Mouse (Mus musculus): Measurements from ENCODE around the gene Zdhhc13. TPM values are rescaled to one million over a fixed set of nuclear protein-coding genes. Genes with fewer than 3 reads are reported as not detected.

The Zdhhc13 gene
- polyA plus RNA-seq, 1 experiment from 2014 or later, result 34.6 TPM

- no peaks in the 10 kb centered on the region for H3K36me3 ChIP-seq (ENCODE audit: control insufficient read depth, insufficient read depth, low read length)
- H3K4me2 ChIP-seq (replicated peaks; ENCODE audit: low read depth, low read length), result no peak overlapping the region
- no peak for ATAC-seq (ENCODE audit: insufficient number of reproducible peaks, insufficient read depth, low FRiP score, low read depth)
- H3K9me3 ChIP-seq (ENCODE audit: control insufficient read depth, low read depth, low read length), result no peaks in the 10 kb centered on the region
- 61% methylated on average over 8 of the region's 8 CpGs for WGBS
- no peaks in the 10 kb centered on the region for H3K27me3 ChIP-seq (ENCODE audit: control insufficient read depth, insufficient read depth, low read length)
- H3K4me1 ChIP-seq (ENCODE audit: control insufficient read depth, insufficient read depth, low read length), result no peaks in the 10 kb centered on the region
- H3K27ac ChIP-seq (ENCODE audit: low read length), result no peak overlapping the region
- H3K4me3 ChIP-seq (ENCODE audit: low read depth, low read length), result no peak overlapping the region
- H3K9ac ChIP-seq (replicated peaks; ENCODE audit: low read depth, low read length), result no peak overlapping the region
Measured at GRCm38 (mm10) chr7:48777721-48778504, 10.9 kb upstream of the Zdhhc13 start.

DNA sequence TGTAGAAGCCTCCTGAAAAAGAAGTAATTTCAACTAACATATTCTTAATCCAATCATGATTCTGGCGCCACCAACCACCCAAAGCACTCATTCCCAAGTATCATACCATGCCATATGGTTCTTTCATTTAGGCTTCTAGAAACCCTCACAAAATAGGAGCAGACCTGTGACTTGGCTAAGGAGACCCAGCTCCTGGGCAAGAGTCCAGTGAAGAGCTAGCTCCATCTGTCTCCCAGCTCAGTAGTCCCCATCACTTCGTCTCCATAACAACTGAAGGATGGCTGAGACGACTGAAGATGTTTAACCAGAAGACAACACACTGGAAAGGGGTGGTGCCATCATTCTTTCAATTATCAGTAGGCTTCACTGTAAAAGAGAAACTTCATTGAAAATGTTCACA lies 9.7 kb upstream of the Zdhhc13 start:
- H3K4me1 ChIP-seq (ENCODE audit: control insufficient read depth, insufficient read depth, low read length), result no peaks in the 10 kb centered on the region
- no peaks in the 10 kb centered on the region for H3K27me3 ChIP-seq (ENCODE audit: control insufficient read depth, insufficient read depth, low read length)
- no peak overlapping the region for H3K4me3 ChIP-seq (ENCODE audit: low read depth, low read length)
- no peak overlapping the region for H3K9ac ChIP-seq (replicated peaks; ENCODE audit: low read depth, low read length)
- H3K9me3 ChIP-seq (ENCODE audit: control insufficient read depth, low read depth, low read length), result no peaks in the 10 kb centered on the region
- WGBS, result 72% methylated on average over 3 of the region's 3 CpGs
- H3K4me2 ChIP-seq (replicated peaks; ENCODE audit: low read depth, low read length), result no peak overlapping the region
- no peak overlapping the region for H3K27ac ChIP-seq (ENCODE audit: low read length)
- H3K36me3 ChIP-seq (ENCODE audit: control insufficient read depth, insufficient read depth, low read length), result no peaks in the 10 kb centered on the region
- ATAC-seq (ENCODE audit: insufficient number of reproducible peaks, insufficient read depth, low FRiP score, low read depth), result no peak

DNA sequence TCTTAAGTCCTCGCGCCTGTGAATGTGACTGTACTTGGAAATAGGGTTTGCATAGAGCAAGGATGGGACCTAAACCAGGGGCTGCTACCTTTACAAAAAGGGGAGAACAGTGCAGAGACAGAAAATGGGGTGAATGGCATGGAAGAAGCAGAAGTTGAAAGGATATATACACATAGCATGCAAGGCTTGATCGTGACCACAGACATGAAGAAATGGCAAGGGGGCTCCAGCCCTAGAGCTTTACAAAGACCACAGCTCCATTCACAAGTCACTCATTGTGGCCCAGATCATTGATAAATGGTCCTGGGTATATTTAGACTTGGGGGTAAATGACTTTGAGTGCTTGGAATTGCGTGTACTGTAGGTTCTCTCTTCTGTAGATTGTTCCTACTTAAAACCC lies 6.4 kb upstream of the Zdhhc13 start:
- Histone ChIP-seq H3K9me3 (ENCODE audit: control insufficient read depth, low read depth, low read length) (no peaks in the 10 kb centered on the region), H3K27ac (ENCODE audit: low read length) (no peak overlapping the region), H3K4me3 (ENCODE audit: low read depth, low read length) (no peak overlapping the region), H3K4me1 (ENCODE audit: control insufficient read depth, insufficient read depth, low read length) (no peaks in the 10 kb centered on the region), H3K27me3 (ENCODE audit: control insufficient read depth, insufficient read depth, low read length) (no peaks in the 10 kb centered on the region), H3K4me2 (replicated peaks; ENCODE audit: low read depth, low read length) (no peak overlapping the region), H3K9ac (replicated peaks; ENCODE audit: low read depth, low read length) (no peak overlapping the region), H3K36me3 (ENCODE audit: control insufficient read depth, insufficient read depth, low read length) (no peaks in the 10 kb centered on the region)
- no peak for ATAC-seq (ENCODE audit: insufficient number of reproducible peaks, insufficient read depth, low FRiP score, low read depth)
- 87% methylated on average over 4 of the region's 4 CpGs for WGBS

DNA sequence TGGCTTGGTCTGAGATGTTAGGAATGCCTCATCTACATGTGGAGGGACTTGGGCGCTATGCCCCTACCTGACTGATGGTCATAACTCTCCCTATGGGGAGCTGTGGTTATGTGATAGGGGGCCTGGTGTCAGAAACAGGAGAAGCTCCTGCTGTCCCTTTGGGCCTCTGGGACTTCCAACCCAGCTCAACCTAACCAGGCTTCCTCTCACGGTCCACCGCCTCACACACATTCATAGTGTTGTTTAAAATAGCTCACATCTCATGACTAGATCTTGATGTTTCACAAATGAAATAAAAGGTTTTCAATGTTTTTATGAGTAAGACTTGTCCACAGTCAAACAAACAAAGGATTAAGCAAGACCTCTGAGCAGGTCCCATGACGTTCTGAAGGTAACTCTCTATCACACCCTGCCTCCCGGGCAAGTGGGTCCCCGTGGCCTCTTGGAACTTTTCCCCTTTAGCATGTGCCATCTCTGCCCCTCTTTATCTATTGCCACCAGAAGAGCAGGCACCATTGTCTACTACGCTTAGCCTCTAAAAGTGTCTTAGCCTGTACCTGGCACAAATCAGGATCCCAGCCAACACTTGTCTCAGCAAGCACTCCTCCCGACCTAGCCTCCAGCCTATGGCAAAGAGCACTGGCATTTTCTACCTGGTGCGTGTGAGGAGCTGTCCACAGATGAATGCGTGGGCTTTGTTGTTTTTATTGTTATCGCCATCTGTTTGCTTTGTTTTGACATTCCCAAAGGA lies 3.9 kb upstream of the Zdhhc13 start:
- H3K9me3 ChIP-seq (ENCODE audit: control insufficient read depth, low read depth, low read length), result no peaks in the 10 kb centered on the region
- ATAC-seq (ENCODE audit: insufficient number of reproducible peaks, insufficient read depth, low FRiP score, low read depth), result no peak
- H3K36me3 ChIP-seq (ENCODE audit: control insufficient read depth, insufficient read depth, low read length), result no peaks in the 10 kb centered on the region
- no peak overlapping the region for H3K9ac ChIP-seq (replicated peaks; ENCODE audit: low read depth, low read length)
- no peak overlapping the region for H3K27ac ChIP-seq (ENCODE audit: low read length)
- H3K27me3 ChIP-seq (ENCODE audit: control insufficient read depth, insufficient read depth, low read length), result no peaks in the 10 kb centered on the region
- WGBS, result 80% methylated on average over 11 of the region's 11 CpGs
- no peak overlapping the region for H3K4me2 ChIP-seq (replicated peaks; ENCODE audit: low read depth, low read length)
- H3K4me1 ChIP-seq (ENCODE audit: control insufficient read depth, insufficient read depth, low read length), result peaks cover 6% of the 10 kb centered on the region; the same call in 1 of the 2 replicates
- no peak overlapping the region for H3K4me3 ChIP-seq (ENCODE audit: low read depth, low read length)

DNA sequence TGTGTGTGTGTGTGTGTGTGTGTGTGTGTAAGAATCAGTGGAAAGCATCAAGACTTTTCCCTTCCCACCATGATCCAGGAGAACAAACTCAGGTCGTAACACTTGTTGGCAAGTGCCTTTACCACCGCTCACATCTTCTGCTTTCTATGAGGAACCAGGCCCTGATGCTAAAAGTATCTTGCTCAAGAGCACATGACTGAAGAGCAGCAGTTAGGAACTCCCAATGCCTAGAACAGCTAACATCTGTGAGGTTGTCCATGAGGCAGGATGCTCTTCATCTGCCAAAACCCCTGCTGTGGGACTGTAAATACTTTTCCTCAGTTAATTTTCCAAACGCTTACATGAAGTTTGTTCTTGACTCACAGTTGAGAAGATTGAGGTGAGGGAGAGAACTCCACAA lies 455 bp upstream of the Zdhhc13 start:
- Histone ChIP-seq H3K4me3 (ENCODE audit: low read depth, low read length) (peak overlapping the region; percentile 81), H3K4me1 (ENCODE audit: control insufficient read depth, insufficient read depth, low read length) (peaks cover 9% of the 10 kb centered on the region; the same call in 1 of the 2 replicates), H3K9me3 (ENCODE audit: control insufficient read depth, low read depth, low read length) (no peaks in the 10 kb centered on the region), H3K36me3 (ENCODE audit: control insufficient read depth, insufficient read depth, low read length) (no peaks in the 10 kb centered on the region), H3K27me3 (ENCODE audit: control insufficient read depth, insufficient read depth, low read length) (no peaks in the 10 kb centered on the region), H3K4me2 (replicated peaks; ENCODE audit: low read depth, low read length) (peak overlapping the region; percentile 61), H3K27ac (ENCODE audit: low read length) (no peak overlapping the region), H3K9ac (replicated peaks; ENCODE audit: low read depth, low read length) (no peak overlapping the region)
- 66% methylated on average over 3 of the region's 3 CpGs for WGBS
- no peak for ATAC-seq (ENCODE audit: insufficient number of reproducible peaks, insufficient read depth, low FRiP score, low read depth)

- Histone ChIP-seq H3K4me3 (ENCODE audit: low read depth, low read length) (peak overlapping the region; percentile 81; the same call in 1 of the 2 replicates), H3K9me3 (ENCODE audit: control insufficient read depth, low read depth, low read length) (no peaks in the 10 kb centered on the region), H3K4me1 (ENCODE audit: control insufficient read depth, insufficient read depth, low read length) (peaks cover 9% of the 10 kb centered on the region; the same call in 1 of the 2 replicates), H3K27me3 (ENCODE audit: control insufficient read depth, insufficient read depth, low read length) (no peaks in the 10 kb centered on the region), H3K36me3 (ENCODE audit: control insufficient read depth, insufficient read depth, low read length) (no peaks in the 10 kb centered on the region), H3K9ac (replicated peaks; ENCODE audit: low read depth, low read length) (no peak overlapping the region), H3K4me2 (replicated peaks; ENCODE audit: low read depth, low read length) (peak overlapping the region; percentile 61), H3K27ac (ENCODE audit: low read length) (no peak overlapping the region)
- ATAC-seq (ENCODE audit: insufficient number of reproducible peaks, insufficient read depth, low FRiP score, low read depth), result no peak
- WGBS, result 67% methylated on average over 4 of the region's 4 CpGs
Measured at GRCm38 (mm10) chr7:48790117-48790516, 1.3 kb downstream of the Zdhhc13 start.

DNA sequence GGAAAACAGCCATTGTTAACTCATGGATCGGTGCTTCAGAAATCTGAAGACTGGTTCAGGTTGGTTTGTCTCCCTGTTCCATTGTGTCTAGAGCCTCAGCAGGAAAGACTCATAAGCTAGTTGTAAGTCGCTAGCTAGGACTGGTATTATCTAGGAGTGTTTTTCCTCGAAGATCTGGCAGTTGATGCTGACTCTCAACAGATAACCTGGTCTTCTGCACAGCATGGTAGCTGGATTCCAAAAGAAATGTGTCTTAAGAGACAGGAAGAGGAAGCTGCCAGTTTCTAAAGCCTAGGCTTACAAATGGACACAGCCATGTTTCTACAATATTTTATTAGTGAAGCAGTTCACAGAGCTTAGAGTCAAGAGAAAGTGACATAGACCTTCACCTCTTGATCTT lies 2.6 kb downstream of the Zdhhc13 start:
- no peak overlapping the region for H3K4me3 ChIP-seq (ENCODE audit: low read depth, low read length)
- no peak for ATAC-seq (ENCODE audit: insufficient number of reproducible peaks, insufficient read depth, low FRiP score, low read depth)
- H3K9me3 ChIP-seq (ENCODE audit: control insufficient read depth, low read depth, low read length), result no peaks in the 10 kb centered on the region
- no peak overlapping the region for H3K27ac ChIP-seq (ENCODE audit: low read length)
- WGBS, result 87% methylated on average over 3 of the region's 3 CpGs
- H3K9ac ChIP-seq (replicated peaks; ENCODE audit: low read depth, low read length), result no peak overlapping the region
- H3K36me3 ChIP-seq (ENCODE audit: control insufficient read depth, insufficient read depth, low read length), result no peaks in the 10 kb centered on the region
- H3K27me3 ChIP-seq (ENCODE audit: control insufficient read depth, insufficient read depth, low read length), result no peaks in the 10 kb centered on the region
- peaks cover 9% of the 10 kb centered on the region; the same call in 1 of the 2 replicates for H3K4me1 ChIP-seq (ENCODE audit: control insufficient read depth, insufficient read depth, low read length)
- H3K4me2 ChIP-seq (replicated peaks; ENCODE audit: low read depth, low read length), result no peak overlapping the region

DNA sequence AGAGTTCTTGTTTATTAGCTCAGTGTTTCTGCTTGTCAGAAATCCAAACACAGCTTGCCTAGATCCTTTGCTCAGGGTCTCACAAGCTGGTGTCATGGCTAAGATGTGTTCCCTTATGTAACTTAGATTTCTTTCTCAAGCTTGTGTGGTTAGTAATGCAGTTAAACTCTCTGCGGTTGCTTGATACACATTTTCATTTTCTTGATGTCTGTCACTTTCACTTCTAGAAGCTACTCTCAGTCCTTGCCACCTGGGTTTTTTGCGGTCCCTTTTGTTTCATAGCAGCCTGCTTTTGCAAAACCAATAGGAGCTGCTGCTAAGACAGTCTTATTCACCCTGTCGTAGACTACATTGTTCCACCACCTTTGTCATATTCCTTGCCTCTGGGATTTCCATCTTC lies 6.3 kb downstream of the Zdhhc13 start:
- no peak for ATAC-seq (ENCODE audit: insufficient number of reproducible peaks, insufficient read depth, low FRiP score, low read depth)
- WGBS, result 81% methylated on average over 3 of the region's 3 CpGs

More for the DNA sequence above, 6.3 kb downstream of the Zdhhc13 start:
- no peak overlapping the region for H3K27ac ChIP-seq (ENCODE audit: low read length)
- no peak overlapping the region for H3K9ac ChIP-seq (replicated peaks; ENCODE audit: low read depth, low read length)
- 0 out of 2 replicates have a peak, but pooled peaks cover 1% of the 10 kb centered on the region for H3K4me1 ChIP-seq (ENCODE audit: control insufficient read depth, insufficient read depth, low read length)
- no peak overlapping the region for H3K4me2 ChIP-seq (replicated peaks; ENCODE audit: low read depth, low read length)
- H3K36me3 ChIP-seq (ENCODE audit: control insufficient read depth, insufficient read depth, low read length), result peaks cover 3% of the 10 kb centered on the region; the same call in 1 of the 2 replicates
- H3K9me3 ChIP-seq (ENCODE audit: control insufficient read depth, low read depth, low read length), result no peaks in the 10 kb centered on the region
- no peak overlapping the region for H3K4me3 ChIP-seq (ENCODE audit: low read depth, low read length)
- no peaks in the 10 kb centered on the region for H3K27me3 ChIP-seq (ENCODE audit: control insufficient read depth, insufficient read depth, low read length)
